Mouse (Mus musculus): Measurements from ENCODE around the gene Tanc1.

DNA sequence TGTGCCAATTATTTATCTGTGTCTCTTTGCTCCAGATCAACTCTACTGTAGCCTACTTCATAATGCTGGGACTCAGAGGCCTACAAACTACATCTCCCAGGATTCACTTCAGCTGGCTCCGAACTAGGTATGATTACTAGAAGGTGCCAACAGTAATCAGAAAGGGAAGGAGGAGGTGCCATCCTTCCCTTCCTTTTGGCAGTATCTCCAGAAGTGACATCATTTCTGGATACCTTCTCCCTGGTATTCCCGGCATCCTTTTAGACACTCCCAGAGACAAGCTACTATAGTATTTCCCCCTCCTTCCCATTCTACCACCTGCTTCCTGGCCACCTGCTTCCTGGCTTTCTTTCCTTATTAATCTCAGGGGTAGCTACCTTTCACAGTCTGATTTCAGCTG is 10.9 kb upstream of the Tanc1 start:
- TF ChIP-seq CTCF (conservative IDR thresholded peaks at IDR 0.05; ENCODE audit: low read length) (no peak), NANOG (IDR thresholded peaks at IDR 0.05; ENCODE audit: borderline replicate concordance, low read length) (no peak)

Measured in E14TG2a.4 (cell line).